Mouse (Mus musculus): ENCODE results near the gene Elfn2.

- TF ChIP-seq CTCF (IDR thresholded peaks at IDR 0.05; ENCODE audit: borderline replicate concordance, insufficient read depth, low read length) (no peak), POLR2A (IDR thresholded peaks at IDR 0.05; ENCODE audit: low read depth, low read length) (no peak)
Observed at GRCm38 (mm10) chr15:78731830-78732229, 13.3 kb upstream of the Elfn2 start.

Data from embryonic fibroblast, embryonic 13.5 days (primary cell).